Mouse (Mus musculus) small intestine, adult 2 months (tissue): ENCODE data around the gene Cblc. TPM values are rescaled to one million over a fixed set of nuclear protein-coding genes. Genes with fewer than 3 reads are reported as not detected.

Experiments used
- H3K27ac ChIP-seq: fragments of 200-500 bp; 2 replicates; pipeline ENCODE4 v1.5.1; 2012; ENCODE audit warnings: low read depth, low read length, control low read depth, inconsistent platforms; ENCODE audit not compliant: insufficient read depth
- H3K27me3 ChIP-seq: fragments of 200-500 bp; 2 replicates; pipeline ENCODE4 v1.6.1; 2012; ENCODE audit warnings: mild to moderate bottlenecking, moderate library complexity, low read length, inconsistent platforms; ENCODE audit not compliant: control insufficient read depth, insufficient read depth
- H3K36me3 ChIP-seq: fragments of 200-500 bp; 2 replicates; pipeline ENCODE4 v1.6.1; 2012; ENCODE audit warnings: mild to moderate bottlenecking, low read length, control low read depth, inconsistent platforms; ENCODE audit not compliant: control insufficient read depth, insufficient read depth
- H3K4me1 ChIP-seq: fragments of 200-500 bp; 2 replicates; pipeline ENCODE4 v1.6.1; 2012; ENCODE audit warnings: low read length, inconsistent platforms, mixed read lengths; ENCODE audit not compliant: control insufficient read depth, insufficient read depth, insufficient read length
- H3K4me3 ChIP-seq: fragments of 200-500 bp; 2 replicates; pipeline ENCODE4 v1.5.1; 2012; ENCODE audit warnings: low read depth, mild to moderate bottlenecking, control low read depth, inconsistent platforms, low read length, moderate library complexity
- CTCF ChIP-seq: fragments of 200-500 bp; IDR thresholded peaks from 2 replicates; pipeline ENCODE4 v1.5.1; 2012; ENCODE audit warnings: low read depth, mild to moderate bottlenecking, control low read depth, inconsistent platforms, low read length, moderate library complexity, mixed read lengths; ENCODE audit not compliant: insufficient replicate concordance, insufficient read length; ENCODE audit errors: extremely low read depth
- POLR2A ChIP-seq: fragments of 200-500 bp; IDR thresholded peaks from 2 replicates; pipeline ENCODE4 v1.6.1; 2012; ENCODE audit warnings: low read depth, mild to moderate bottlenecking, control low read depth, inconsistent platforms, low read length, moderate library complexity
- whole genome bisulfite sequencing: fragments of 180-500 bp; shearing (Covaris S2); methylation state at CpG from one replicate; pipeline ENCODE4 v1.1.7; 2018; 5-methylcytosine and 5-hydroxymethylcytosine counted together
- polyA plus RNA-seq: library from polyadenylated mRNA; depleted of rRNA; stranded (reverse); fragments of >200 nt; gene quantifications from 2 replicates; pipeline ENCODE4 v1.2.3, GENCODE M21; 2012

The Cblc gene
- polyA plus RNA-seq, 1 experiment, result 145 TPM

DNA sequence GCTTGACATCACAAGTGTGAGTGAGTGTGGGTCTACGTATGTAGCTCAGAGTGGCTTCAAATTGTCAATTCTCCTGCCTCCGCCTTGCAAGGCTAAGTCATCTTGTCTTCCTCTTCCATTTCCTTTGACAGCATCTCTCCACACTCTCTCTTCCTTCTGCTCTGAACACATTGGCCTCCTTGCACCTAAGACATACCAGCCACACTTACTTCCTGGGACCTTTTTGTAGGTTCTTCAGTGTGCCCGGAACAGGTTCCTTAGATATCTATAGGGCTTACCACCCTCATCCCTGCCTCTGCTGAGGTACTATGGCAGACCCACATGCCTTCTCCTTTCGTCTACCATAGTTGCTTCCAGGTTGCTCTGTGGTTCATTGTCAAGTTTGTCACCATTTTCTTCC is 16.6 kb upstream of the Cblc start:
- WGBS, result 94% methylated on average over 4 of the region's 4 CpGs
- Histone ChIP-seq H3K36me3 (peaks cover 62% of the 10 kb centered on the region), H3K4me1 (peaks cover 14% of the 10 kb centered on the region), H3K4me3 (no peak overlapping the region), H3K27ac (no peak overlapping the region), H3K27me3 (no peaks in the 10 kb centered on the region)
- TF ChIP-seq CTCF, result no peak
- TF ChIP-seq POLR2A, result no peak

DNA sequence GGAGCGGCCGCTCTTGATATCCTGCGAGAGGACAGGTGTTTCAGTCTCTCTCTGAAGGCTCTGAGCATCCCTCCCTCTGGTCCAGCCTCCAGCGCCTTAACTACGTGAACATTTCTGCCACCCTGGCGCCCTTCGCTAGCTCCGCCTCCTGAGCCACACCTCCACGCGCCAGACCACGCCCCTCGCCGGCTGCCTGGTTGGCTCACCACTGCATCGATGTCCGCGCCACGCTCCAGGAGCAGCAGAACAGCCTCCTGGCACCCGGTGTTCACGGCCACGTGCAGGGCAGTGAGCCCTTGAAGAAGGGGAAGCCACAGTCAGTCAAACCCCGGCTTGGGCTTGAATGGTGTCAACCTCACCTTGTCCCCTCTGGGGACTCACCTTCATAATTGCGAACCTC is 14.5 kb upstream of the Cblc start:
- no peak for TF ChIP-seq POLR2A
- TF ChIP-seq CTCF, result no peak
- Histone ChIP-seq H3K4me3 (no peak overlapping the region), H3K36me3 (peaks cover 74% of the 10 kb centered on the region), H3K4me1 (peaks cover 4% of the 10 kb centered on the region; the same call in 1 of the 2 replicates), H3K27ac (no peak overlapping the region), H3K27me3 (no peaks in the 10 kb centered on the region)
- WGBS, result 66% methylated on average over 22 of the region's 22 CpGs

DNA sequence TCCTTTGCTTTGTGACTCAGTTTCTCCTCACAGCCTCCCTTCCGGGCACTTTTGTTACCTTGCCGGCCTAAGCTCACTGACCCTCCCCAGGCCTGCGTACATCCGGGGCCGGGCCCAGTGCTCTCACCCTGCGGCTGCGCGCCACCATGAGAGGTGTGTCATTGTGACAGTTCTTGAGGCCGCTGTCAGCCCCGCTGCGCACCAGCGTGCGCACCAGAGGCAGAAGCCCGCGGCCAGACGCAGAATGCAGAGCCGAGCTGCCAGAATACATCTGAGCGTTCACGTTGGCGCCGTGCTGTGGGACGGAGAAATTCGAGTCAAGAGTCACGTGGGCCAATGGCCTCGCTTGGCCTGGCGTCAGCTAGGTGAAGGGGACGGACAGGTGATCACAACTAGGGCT is 12.8 kb upstream of the Cblc start:
- Histone ChIP-seq H3K27me3 (no peaks in the 10 kb centered on the region), H3K4me1 (peaks cover 3% of the 10 kb centered on the region; the same call in 1 of the 2 replicates), H3K4me3 (no peak overlapping the region), H3K36me3 (peaks cover 65% of the 10 kb centered on the region), H3K27ac (no peak overlapping the region)
- WGBS, result 82% methylated on average over 27 of the region's 27 CpGs
- TF ChIP-seq POLR2A (no peak), CTCF (no peak)

GRCm38 (mm10) chr7:19806356-19806969 is 9.9 kb upstream of the Cblc start:
- no peak for TF ChIP-seq CTCF
- no peak for TF ChIP-seq POLR2A
- Histone ChIP-seq H3K4me1 (peaks cover 7% of the 10 kb centered on the region; the same call in 1 of the 2 replicates), H3K36me3 (peaks cover 45% of the 10 kb centered on the region), H3K4me3 (no peak overlapping the region), H3K27me3 (no peaks in the 10 kb centered on the region), H3K27ac (no peak overlapping the region)
- 87% methylated on average over 8 of the region's 8 CpGs for WGBS

GRCm38 (mm10) chr7:19802995-19803394 is 6.4 kb upstream of the Cblc start:
- no peak overlapping the region for H3K4me3 ChIP-seq
- WGBS, result 20% methylated on average over 7 of the region's 7 CpGs
- peaks cover 7% of the 10 kb centered on the region; the same call in 1 of the 2 replicates for H3K4me1 ChIP-seq
- H3K27me3 ChIP-seq, result no peaks in the 10 kb centered on the region
- peaks cover 10% of the 10 kb centered on the region for H3K36me3 ChIP-seq
- no peak overlapping the region for H3K27ac ChIP-seq
- TF ChIP-seq POLR2A, result no peak
- peak; percentile 85; the same call in 1 of the 2 replicates for TF ChIP-seq CTCF

GRCm38 (mm10) chr7:19800764-19801163 is 4.2 kb upstream of the Cblc start:
- Histone ChIP-seq H3K27ac (no peak overlapping the region), H3K27me3 (no peaks in the 10 kb centered on the region), H3K4me1 (peaks cover 7% of the 10 kb centered on the region; the same call in 1 of the 2 replicates), H3K4me3 (no peak overlapping the region), H3K36me3 (no peaks in the 10 kb centered on the region)
- 42% methylated on average over 2 of the region's 2 CpGs for WGBS
- TF ChIP-seq CTCF (peak; percentile 71; the same call in 1 of the 2 replicates), POLR2A (no peak)

GRCm38 (mm10) chr7:19796254-19796653 is 355 bp downstream of the Cblc start:
- H3K27ac ChIP-seq, result peak overlapping the region; percentile 86
- H3K4me1 ChIP-seq, result peaks cover 10% of the 10 kb centered on the region
- TF ChIP-seq CTCF (no peak), POLR2A (no peak)
- H3K36me3 ChIP-seq, result peaks cover 7% of the 10 kb centered on the region
- peak overlapping the region; percentile 84 for H3K4me3 ChIP-seq
- 8% methylated on average over 18 of the region's 18 CpGs for WGBS
- no peaks in the 10 kb centered on the region for H3K27me3 ChIP-seq
